Mouse (Mus musculus): ENCODE results near the gene Rpl23a.
A peak's percentile ranks its signal among the peaks of the same experiment; 100 is the strongest.
"Not testable (repeated sequence)": the region's sequence is repeated elsewhere in the genome, so short reads cannot be mapped to it uniquely, and the experiment has no call there.

The Rpl23a gene

DNA sequence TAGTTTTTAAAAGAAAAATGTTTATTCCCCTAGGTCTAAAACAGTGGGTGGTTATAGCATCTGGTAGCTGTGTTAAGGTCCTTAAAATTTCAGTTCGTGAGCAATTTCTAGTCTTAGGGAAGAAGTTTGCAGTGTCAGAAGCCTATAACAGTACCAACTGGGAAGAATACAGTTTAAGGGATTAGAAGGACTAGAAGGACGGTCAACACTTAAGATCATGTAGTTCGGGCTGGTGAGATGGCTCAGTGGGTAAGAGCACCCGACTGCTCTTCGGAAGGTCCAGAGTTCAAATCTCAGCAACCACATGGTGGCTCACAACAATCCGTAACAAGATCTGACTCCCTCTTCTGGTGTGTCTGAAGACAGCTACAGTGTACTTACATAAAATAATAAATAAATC, 1.3 kb upstream of the Rpl23a start:
- not testable (repeated sequence) for DNase-seq (ENCODE audit: low spot score in 2 of 2)

DNA sequence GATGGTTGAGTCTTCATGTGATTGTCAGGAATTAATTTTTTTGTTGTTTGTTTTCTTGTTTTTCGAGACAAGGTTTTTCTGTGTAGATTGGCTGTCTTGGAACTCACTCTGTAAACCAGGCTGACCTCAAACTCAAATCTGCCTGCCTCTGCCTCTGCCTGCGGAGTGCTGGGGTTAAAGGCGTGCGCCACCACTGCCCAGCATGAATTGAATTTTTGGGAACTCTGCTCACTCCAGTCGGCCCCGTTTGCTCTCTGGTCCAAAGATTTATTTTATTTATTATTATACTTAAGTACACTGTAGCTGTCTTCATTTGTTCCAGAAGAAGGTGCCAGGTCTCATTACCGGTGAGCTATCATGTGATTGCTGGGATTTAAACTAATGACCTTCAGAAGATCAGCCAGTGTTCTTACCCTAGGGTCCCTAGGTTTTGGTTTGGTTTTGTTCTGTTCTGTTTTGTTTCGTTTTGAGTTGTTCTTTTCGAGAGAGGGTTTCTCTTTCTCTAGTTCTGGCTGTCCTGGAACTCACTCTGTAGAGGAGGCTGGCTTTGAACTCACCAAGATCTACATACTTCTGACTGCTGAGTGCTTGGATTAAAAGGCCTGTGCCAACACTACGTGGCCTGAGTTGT, 615 bp upstream of the Rpl23a start:
- no peak for DNase-seq (ENCODE audit: low spot score in 2 of 2)

DNA sequence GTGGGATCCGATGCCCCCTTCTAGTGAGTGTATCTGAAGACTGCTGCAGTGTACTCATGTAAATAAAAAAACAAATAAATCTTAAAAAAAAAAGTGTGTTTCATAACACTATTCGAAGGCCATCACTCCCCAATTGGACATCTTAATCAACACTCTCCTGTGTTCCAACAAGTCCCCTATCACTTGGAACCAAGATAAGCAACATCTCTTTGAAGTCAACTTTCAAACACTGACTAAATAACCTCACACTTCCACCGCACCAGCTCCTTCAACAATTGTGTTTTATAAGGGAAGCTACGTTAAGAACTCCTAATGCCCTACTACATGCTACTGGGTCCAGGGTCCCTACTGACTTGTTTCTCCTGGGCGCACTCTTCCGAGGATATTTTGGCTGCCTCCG, 934 bp downstream of the Rpl23a start:
- DNase-seq (ENCODE audit: low spot score in 2 of 2): no peak

GRCm38 (mm10) chr11:78181830-78182357, 1.5 kb downstream of the Rpl23a start:
- DNase-seq (ENCODE audit: low spot score in 2 of 2): no peak

DNA sequence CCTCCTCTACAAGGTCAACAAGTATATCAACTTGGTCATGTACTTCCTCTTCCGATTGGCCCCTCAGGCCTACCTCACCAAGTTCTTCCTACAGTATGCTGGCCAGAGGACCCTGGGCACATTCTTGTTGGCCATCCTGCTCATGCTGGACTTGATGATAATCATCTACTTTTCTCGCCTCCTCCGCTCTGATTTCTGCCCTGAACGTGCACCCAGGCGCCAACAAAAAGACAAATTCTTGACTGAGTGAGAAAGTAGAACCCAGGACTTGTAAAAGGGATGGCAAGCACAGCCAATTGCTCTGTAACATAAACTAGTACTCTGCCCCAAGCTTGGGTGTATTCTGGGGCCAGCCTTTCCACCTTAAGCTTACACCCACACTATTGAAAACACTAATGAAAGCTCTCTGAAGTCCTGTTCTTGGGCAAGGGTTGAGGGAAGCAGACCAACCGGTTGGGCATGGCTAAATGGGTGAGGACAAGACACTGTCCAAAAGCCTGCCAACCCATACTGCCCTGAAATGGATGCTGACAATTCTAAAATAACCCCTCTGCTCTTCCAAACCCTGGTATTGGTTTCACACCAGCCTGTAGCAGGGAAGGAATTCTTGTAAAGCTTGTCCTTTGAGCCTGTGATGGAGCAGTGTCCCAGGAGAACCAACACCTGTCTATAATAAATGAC, 3.2 kb downstream of the Rpl23a start:
- no peak for DNase-seq (ENCODE audit: low spot score in 2 of 2)

DNA sequence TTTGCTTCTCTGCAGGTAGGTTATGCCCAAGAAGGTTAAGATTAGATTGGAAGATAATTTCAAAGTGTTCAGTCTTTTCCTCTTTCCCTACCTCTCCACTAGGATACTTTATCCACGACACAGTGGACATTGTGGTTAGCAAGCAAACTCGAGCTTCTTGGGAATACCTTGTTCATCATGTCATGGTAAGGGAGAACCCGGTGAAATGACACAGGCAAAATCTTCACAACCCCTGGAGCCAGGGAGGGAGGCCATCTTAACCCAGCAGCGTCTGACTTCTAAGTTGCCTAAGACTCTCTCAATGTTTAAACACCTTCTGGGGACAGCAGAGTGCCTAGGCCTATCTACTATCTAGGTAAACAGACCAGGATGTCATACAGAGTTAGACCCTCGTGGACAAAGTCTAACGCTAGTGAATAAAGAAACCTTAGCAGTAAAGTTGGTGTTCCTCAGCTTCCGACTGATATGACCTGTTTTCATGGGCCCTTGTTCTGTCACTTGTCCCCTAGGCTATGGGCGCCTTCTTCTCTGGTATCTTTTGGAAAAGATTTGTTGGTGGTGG, 3.9 kb downstream of the Rpl23a start:
- DNase-seq (ENCODE audit: low spot score in 2 of 2): no peak

GRCm38 (mm10) chr11:78178859-78179437, 4.4 kb downstream of the Rpl23a start:
- DNase-seq (ENCODE audit: low spot score in 2 of 2): peak in 1 of 2 experiments; percentile 66

DNA sequence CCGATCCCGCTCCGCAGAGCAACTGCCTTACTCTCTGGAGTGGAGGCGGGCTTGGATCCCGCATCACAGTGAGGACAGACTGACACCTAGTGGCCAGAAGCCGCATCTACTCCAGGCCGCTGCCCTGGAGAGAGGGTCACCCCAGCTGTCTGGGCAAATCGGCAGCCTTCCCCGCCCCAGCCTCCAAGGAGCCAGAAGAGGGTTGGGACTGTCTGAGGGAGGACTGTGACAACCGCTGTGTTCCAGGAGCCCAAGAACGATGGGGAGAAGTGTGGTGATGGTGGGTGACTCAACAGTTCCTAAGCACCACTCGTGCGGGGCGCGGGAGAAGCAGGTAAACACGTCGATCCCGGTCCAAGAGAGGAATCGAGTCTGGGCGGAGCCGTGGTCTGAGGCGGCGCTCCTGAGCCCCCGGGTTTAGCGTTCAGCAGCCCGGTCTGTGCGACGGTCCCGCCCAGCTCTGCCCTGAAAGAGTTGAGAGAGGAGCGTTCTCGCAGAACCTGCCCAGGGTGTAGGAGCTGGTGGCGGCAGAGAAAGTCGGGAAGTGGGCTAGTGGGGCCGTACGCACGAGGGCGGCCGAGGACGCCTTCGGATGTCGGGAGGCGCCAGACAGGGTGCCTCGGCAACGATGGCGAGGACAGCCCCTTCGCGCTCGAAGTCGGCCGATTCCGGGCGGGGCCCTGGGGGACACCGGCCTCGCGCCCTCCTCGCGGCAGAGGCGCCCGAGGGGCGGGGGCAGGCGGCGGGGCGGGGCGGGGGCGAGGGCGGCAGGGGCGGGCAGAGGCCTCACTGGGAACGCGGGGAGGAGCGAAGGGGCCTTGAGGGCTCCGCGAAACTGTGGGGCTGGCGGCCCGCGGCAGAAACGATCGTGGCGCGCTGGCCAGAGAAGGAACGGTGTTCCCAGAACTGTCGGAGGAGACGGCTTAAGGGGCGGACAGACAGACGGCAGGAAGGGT, 5.2 kb downstream of the Rpl23a start:
- peak; percentile 96 to 98 for DNase-seq (ENCODE audit: low spot score in 2 of 2)

GRCm38 (mm10) chr11:78177437-78177836, 5.9 kb downstream of the Rpl23a start:
- DNase-seq (ENCODE audit: low spot score in 2 of 2): no peak

DNA sequence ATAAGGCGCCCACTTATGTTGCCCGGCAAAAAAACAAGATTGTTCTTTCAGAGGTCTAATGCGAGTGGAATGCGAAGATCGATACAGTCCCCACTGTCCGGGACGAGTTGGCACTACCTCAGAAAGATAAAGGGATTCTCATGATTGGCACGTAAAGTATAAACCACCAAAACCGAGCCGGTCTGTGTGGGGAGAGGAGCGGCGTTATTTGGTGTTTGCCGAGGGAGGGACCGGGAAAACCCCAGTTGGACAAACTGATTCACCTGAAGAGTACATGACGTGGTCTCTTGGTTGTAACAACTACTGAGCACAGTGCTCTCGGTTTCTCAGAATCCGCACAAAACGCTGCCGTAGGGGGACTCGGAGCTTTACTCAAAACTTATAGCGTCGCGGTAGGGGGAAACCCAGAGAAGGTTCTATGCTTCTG, 6.5 kb downstream of the Rpl23a start:
- DNase-seq (ENCODE audit: low spot score in 2 of 2): no peak

DNA sequence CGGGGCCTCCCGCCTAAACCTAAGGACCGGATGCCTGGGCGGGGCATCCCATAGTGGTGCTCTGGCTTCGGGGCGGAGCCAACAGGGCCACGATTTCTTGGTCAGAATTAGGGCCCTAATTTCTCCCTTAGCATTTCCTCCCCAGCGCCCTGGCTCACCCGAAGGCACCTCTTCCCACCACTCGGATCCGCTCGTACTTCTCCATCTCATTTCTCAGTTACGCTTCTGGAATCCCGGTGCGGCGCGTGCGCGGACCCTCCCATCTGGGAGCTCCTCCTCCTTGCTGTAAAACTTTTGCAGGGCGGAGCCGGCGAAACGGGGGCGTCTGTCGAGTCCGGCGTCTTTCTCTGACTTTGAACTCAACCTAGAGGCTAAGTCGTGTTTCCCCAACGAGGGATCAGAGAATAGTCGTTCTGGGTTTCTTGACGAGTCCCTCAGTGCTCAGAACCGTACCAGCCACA, 7.0 kb downstream of the Rpl23a start, which contains the start of the genes Nek8 and Tlcd1:
TSS of gene Nek8 (minus strand) at position 274 of the 461 bp plus-strand sequence.
TSS of gene Tlcd1 (plus strand) at position 310 of the 461 bp plus-strand sequence.
- DNase-seq (ENCODE audit: low spot score in 2 of 2): peak in 1 of 2 experiments; percentile 74

- DNase-seq (ENCODE audit: low spot score in 2 of 2): no peak
Measured at GRCm38 (mm10) chr11:78175771-78176401, 7.5 kb downstream of the Rpl23a start.

GRCm38 (mm10) chr11:78174506-78174905, 8.9 kb downstream of the Rpl23a start:
- no peak for DNase-seq (ENCODE audit: low spot score in 2 of 2)

GRCm38 (mm10) chr11:78172748-78173383, 10.5 kb downstream of the Rpl23a start:
- no peak for DNase-seq (ENCODE audit: low spot score in 2 of 2)

DNA sequence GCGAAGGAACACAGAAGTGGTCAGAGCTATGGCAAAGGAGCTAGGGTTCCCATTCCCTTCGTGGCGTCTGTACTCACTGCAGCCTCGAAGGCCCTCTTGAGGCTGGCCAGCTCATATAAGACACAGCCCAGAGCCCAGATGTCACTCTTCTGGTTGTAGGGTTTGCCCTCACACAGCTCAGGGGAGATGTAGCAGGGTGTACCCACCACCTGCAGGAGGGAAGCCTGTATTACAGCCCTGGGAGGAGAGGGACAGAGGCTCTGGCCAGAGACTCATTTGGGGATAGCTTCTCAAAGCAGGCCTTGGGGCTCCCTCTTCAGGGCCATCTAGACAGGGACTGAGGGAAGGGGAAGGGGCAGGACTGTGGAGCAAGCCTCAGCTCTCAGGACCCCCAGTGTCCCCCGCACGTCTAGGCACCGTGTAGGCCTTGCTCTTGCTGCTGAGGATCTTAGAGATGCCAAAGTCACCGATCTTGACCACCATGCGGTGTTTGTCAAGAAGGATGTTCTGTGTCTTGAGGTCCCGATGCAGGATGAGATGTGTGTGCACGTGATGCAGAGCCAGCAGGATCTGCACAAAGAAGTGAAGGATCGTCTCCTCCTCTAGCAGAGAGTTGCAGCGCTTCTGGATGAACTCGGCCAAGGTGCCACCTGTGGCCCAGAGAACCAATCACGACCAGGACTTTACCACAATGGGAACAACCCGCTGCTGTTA, 11.2 kb downstream of the Rpl23a start:
- no peak for DNase-seq (ENCODE audit: low spot score in 2 of 2)

GRCm38 (mm10) chr11:78171328-78171727, 12.1 kb downstream of the Rpl23a start:
- no peak for DNase-seq (ENCODE audit: low spot score in 2 of 2)

DNA sequence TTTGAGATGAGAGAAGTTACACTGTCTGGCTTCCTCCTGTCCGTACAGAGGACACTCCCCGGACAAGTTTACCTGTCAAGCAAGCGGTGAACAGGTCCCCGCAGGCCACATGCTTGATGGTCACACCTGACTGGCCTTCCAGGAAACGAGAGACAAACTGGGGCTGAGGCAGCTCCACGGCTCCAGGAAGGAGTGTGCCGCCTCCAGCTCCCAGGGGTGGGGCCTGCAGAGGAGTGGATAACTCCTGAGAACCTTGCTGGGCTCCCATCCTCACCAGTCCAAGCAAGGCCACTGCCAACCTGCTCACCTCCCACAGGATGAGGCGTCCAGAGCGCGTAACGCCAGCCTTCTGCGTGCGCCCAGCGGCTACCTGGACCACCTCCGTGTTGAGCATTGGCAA, 13.1 kb downstream of the Rpl23a start:
- DNase-seq (ENCODE audit: low spot score in 2 of 2): no peak

- no peak for DNase-seq (ENCODE audit: low spot score in 2 of 2)
Measured at GRCm38 (mm10) chr11:78168541-78169468, 14.6 kb downstream of the Rpl23a start.
